Comparison of ENCODE assay signal across 8 mouse cellular contexts in the genomic region with DNA sequence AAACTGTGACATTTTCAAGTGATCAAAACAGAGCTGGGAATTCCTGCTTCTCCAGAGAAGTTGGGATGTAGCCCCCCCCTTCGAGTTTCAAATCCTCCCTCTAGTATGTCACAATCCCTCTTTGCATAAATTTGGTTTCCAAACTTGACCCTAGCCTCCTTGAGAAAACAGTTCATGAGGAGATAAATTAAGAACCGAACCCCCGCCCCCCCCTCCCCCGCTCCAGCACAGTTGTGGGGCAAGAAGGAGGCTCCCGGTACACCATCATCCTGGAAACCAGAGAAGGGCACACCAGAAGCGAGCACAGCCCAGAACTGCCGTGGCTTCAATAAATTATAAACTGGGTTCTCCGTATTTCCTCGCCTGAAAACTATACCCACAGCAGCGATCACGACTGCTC.
A peak's percentile ranks its signal among the peaks of the same experiment; 100 is the strongest.
DNase-seq lines count a peak whose midpoint lies in the region; ATAC-seq and TF ChIP-seq lines count a peak whose summit lies in the region.

No protein-coding gene starts in this region.

- peak overlapping the region; percentile 46 to 48 for H3K4me3 ChIP-seq in liver, embryonic 14.5 days (ENCODE audit: insufficient read depth in 1 of 2, low read depth in 2 of 2, low read length in 2 of 2)

- no peak for TF ChIP-seq EP300 in liver, embryonic 14.5 days (IDR thresholded peaks at IDR 0.05; ENCODE audit: low read depth)

- H3K9ac ChIP-seq in liver, embryonic 14.5 days (replicated peaks) = peak overlapping the region; percentile 24

- no peak for TF ChIP-seq CTCF in liver, embryonic 14.5 days (IDR thresholded peaks at IDR 0.05; ENCODE audit: low read depth)

- no peaks in the 10 kb centered on the region for H3K9me3 ChIP-seq in liver, embryonic 14.5 days (ENCODE audit: control insufficient read depth, low read length)

- ATAC-seq in liver, embryonic 14.5 days (ENCODE audit: insufficient read depth) = no peak; the same call in 1 of the 2 replicates

- no peaks in the 10 kb centered on the region for H3K36me3 ChIP-seq in liver, embryonic 14.5 days (replicated peaks; ENCODE audit: control insufficient read depth, insufficient read depth, low read depth)

- peak overlapping the region; percentile 22; the same call in 1 of the 2 replicates for H3K27ac ChIP-seq in liver, embryonic 14.5 days

- H3K4me2 ChIP-seq in liver, embryonic 14.5 days (ENCODE audit: low read depth) = peak overlapping the region; percentile 76

- no peaks in the 10 kb centered on the region for H3K27me3 ChIP-seq in liver, embryonic 14.5 days (ENCODE audit: control insufficient read depth, insufficient read depth, low read length)

- DNase-seq in adrenal gland, postnatal 14 days = peak; percentile 27
- no peak for DNase-seq in adrenal gland, adult (ENCODE audit: inconsistent age in 2 of 2, low spot score in 1 of 2)
- DNase-seq in thymus, postnatal 14 days = peak; percentile 25
- DNase-seq in thymus, postnatal 0 days (ENCODE audit: low spot score) = no peak
- DNase-seq in liver, embryonic 14.5 days (ENCODE audit: low read depth in 3 of 3, low spot score in 3 of 3) = no peak
- no peak for DNase-seq in right cerebral cortex, postnatal 10 days (ENCODE audit: low spot score in 2 of 2)
- no peak for DNase-seq in spleen, adult 12 weeks (ENCODE audit: low spot score)
- no peak for DNase-seq in frontal cortex, postnatal 14 days (ENCODE audit: low spot score in 2 of 2)

- 1% methylated on average over 11 of the region's 11 CpGs for WGBS in liver, embryonic 14.5 days (ENCODE audit: insufficient replicate concordance)

- H3K4me1 ChIP-seq in liver, embryonic 14.5 days (replicated peaks; ENCODE audit: control insufficient read depth in 2 of 2, insufficient read depth in 2 of 2, low read length in 1 of 2) = peaks cover 26 to 37% of the 10 kb centered on the region in 2 experiments

Comparison
In these comparisons a context has a peak if more than half of its experiments do, and no peak if none do; other contexts are left out.
1. DNase-seq: peak in adrenal gland, postnatal 14 days (single experiment) and thymus, postnatal 14 days (single experiment); none in adrenal gland, adult (0 of 2), thymus, postnatal 0 days (single experiment), liver, embryonic 14.5 days (0 of 3), right cerebral cortex, postnatal 10 days (0 of 2), spleen, adult 12 weeks (single experiment) and frontal cortex, postnatal 14 days (0 of 2).